Mouse (Mus musculus): ENCODE results near the gene Nup98.

The Nup98 gene

DNA sequence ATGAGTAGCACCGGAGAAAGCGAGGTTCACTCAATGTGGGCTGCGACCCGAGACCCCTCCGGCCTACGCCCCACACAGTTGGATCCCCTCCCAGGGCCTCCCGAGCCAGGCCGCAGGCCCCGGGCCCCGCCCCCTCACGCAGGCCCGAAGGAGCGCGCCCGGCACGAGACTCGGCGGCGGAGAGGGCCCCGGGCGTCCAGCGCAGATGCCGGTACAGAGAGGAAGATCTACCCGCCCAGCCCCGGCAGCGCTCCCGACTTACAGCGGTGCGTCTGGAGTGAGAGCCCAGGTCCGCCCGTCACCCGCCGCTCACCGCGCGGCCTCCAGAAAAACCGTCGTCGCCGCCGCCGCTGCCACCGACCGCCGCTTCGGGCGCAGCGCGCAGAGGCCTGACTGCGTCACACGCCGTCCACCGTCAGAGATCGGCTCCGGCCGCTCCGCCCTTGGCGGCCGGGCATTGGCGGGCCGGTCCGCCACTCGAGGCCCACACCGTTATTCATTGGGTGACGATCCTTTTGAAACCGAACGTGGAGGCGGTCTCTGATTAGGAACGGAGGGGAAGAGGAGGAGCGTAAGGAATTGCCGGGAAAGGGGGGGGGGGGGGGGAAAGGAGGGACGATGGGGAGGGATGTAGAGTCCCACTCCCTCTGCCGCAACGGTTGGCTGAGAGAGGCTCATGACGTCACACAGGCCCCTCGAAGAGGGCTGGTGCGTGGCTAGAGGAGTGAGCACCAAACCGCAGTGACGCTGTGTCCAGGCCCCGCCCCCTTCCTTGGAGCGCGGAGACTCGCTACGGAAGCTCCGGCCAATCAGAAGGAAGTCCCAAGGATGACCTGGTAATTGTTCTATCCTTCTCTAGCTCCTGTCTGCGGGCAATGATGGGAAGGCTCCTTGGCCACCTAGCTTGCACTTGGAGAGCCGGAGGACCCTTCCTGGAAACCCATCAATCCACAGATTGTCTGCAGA is at the start of gene Nup98, which contains the start of gene Pgap2:
TSS of gene Nup98 (minus strand) at position 421 of the 966 bp plus-strand sequence.
TSS of gene Pgap2 (plus strand) at position 453 of the 966 bp plus-strand sequence.
- peak; percentile 99 for DNase-seq (ENCODE audit: low spot score)

DNA sequence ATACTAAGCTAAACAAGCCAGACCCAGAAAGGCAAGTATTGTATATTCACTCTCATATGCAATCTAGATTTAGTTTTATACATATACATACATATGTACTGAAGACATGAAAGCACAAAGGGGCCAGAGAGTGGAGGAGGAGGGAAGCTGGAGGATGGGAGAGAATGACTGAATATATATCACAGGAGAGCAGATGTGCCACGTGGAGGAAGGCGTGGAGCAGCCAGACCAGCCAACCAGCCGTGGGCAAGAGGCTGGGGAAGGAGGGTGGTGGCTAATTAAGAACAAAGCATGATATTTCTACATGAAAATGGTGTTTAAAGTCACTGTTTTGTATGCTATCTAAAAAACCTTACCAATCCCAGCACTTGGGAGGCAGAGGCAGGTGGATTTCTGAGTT is 48.8 kb upstream of the Nup98 start:
- no peak for DNase-seq (ENCODE audit: low spot score)

- peak; percentile 91 for DNase-seq (ENCODE audit: low spot score)
Observed at GRCm38 (mm10) chr7:102258189-102258588, 48.2 kb upstream of the Nup98 start.

DNA sequence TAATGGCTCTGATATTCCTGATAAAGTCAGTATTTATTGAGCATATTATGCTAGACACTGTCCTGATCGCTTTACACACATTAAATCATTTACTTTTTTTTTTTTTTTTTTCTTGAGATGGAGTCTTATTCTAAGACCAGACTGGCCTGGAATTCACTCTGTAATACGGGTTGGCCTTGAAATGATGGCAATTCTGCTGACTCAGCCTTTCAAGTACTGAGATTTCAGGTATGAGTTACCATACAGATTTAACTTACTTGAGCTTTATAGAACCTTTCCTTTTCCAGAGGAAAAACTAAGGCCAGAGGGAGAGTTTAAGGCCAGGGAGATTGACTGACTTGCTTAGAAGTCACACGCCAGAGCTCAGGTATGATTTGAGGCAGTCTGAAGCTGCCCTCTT is 46.7 kb upstream of the Nup98 start:
- DNase-seq (ENCODE audit: low spot score): no peak

DNA sequence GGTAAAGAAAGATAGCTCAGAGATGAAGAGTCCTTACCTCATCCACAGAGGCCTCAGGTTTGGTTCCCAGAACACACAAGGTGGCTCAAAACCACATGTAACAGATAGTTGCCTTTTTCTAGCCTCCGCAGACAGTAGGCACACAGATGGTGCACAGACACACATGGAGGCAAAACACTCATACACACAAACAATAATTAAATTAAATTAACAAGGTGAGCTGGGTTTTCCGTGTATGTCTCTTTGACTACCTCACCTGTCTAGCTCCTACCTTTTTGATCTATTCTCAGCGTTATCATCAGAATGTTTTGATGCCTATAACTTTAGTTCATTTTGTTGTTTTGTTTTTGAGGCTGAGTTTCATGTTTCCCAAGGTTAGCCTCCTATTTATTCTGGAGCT is 46.0 kb upstream of the Nup98 start, which contains the start of gene Rhog:
TSS of gene Rhog (minus strand) at position 101 of the 400 bp plus-strand sequence.
- DNase-seq (ENCODE audit: low spot score): no peak

DNA sequence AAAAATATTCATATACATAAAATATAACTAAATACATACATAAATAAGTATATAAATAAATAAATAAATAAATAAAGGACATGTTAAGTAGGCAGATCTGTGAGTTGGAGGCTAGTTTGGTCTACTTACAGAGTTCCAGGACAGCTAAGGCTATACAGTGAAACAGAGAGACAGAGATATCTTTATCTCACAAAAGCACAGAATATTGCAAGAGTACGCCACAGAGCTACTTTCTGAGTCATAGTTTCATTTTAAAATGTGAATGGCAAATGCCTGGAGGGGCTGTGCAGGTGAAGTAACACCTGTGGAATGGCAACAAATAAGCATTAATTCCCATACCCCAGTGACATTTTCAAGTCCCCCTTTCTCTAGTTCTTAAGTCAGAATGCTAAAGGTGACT is 43.7 kb upstream of the Nup98 start:
- DNase-seq (ENCODE audit: low spot score): no peak

GRCm38 (mm10) chr7:102250631-102251214 is 40.7 kb upstream of the Nup98 start:
- peak; percentile 93 for DNase-seq (ENCODE audit: low spot score)

- peak; percentile 65 for DNase-seq (ENCODE audit: low spot score)
Observed at GRCm38 (mm10) chr7:102249896-102250630, 40.1 kb upstream of the Nup98 start.

DNA sequence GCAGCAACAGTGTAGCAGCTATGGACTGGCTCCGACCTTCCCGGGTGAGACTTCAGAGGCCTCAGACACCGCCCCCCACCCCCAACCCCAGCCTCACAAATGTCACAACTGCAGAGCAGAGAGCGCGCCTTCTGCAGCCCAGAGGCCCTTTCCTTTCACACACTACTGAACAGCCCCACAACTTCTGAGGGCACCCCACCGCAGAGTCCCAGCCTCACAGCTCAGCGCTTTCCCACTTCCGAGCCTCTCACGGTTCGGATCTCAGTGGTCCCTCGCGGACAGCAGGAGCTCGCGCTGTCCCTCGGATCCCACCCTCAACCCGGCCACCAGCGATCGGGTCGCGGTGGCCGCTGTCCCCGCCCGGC is 39.5 kb upstream of the Nup98 start:
- peak; percentile 61 for DNase-seq (ENCODE audit: low spot score)

GRCm38 (mm10) chr7:102248691-102249404 is 38.9 kb upstream of the Nup98 start:
- DNase-seq (ENCODE audit: low spot score): no peak

DNA sequence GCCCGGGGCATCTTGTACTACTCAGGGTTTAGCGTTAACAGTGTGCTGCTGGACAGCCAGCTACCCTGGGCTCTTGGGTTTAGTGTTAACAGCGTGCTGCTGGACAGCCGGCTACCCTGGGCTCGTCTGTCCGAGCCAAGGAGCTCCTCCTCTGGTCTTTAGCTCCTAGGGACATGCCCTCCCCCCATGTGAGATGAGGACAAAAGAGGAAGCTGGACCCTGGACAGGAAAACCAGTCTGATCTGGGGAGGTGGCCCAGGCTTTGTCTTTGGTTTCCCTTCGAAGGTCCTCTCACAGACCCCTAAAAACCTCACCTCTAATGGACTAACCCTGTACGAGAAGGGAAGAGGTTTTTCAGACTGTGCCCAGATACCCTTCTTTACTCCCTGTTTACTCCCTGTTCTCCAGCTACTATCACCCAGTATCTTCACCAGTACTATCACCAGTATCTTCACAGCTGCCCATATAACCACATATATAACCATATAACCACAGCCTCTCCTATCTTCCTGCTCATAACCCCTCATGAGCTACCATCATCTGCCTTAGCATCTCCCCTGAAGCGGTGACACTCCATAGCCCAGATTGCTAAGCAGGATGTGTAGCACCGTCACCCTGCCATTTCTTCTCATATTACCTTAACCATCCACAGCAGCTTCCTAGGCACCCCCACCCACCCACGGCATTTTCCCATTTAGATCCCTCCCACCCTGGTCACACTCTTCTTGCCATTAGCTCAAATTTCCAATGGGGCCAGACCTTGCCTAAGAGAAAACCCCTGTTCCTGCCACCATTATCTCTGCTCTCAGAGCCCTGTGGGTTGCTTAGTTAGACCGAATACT is 37.2 kb upstream of the Nup98 start:
- DNase-seq (ENCODE audit: low spot score): no peak

DNA sequence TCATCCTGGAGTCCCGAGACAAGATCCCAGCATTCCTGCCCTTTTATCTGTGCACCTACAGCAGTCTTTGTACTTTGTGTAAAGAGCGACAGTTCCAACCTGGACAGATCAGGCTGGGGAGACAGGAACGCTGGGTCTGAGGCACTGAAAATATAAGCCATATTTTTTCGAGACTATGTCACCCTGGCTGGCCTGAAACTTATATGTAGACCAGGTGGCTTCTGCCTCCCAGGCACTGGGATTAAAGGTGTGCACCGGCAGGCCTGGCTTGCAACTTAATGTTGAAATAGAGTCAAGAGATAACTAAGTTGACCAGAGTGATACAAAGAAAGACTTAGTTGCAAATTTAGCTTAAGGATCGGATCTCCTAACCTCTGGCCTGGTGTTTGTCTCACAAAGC is 36.3 kb upstream of the Nup98 start:
- no peak for DNase-seq (ENCODE audit: low spot score)

- DNase-seq (ENCODE audit: low spot score): no peak
Observed at GRCm38 (mm10) chr7:102245775-102246174, 35.8 kb upstream of the Nup98 start.

DNA sequence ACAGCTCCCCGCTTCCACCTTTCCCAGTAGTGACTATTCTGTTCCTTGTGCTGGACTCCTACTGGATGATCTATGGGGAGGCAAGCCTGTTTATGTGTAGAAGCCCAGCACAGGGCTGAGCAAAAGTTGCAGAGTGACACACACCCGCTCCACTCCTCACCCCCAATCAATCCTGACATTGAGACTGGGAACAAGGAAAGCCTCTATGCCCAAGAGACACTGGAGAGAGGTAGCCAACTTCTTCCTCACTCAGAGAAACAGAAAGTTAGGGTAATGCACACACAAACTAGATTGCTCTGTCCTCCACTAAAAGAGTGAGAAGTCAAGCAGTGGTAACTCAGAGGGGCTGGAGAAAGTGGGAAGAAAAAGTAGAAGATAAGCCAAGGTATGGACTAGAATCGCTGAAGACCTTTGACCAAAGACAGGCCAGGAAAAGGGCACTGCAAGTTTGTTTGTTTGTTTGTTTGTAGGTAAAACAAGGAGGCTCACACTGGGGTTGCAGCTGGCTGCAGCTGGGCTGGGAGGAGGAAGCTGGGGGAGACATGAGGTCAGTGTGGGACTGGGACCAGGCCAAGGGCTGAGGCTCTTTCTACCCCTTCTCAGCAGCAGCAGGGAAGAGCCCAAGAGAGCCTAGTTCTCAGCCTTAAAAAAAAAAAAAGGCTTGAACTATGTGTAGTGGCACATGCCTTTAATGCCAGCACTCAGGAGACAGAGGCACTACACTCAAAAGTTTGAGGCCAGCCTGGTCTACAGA is 35.0 kb upstream of the Nup98 start:
- no peak for DNase-seq (ENCODE audit: low spot score)

DNA sequence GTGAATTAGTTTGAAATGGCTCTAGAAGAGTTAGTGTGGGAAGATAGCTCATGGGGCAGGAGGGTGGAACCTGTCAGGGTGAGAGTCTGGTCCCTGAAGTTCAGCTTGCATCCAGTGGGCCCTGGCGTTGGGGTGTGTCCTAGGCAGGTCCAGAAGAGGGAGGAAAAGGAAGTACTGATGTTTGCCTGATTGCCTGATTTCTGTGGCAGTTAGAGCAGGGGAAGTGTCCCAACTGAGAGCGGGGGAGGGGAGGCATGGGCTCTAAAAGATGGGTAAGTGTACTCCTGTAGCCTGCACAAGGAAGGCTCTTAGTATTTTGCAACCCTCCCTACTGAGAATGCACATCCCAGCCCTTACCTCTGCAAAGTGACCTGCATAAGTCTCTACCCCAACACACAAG is 33.9 kb upstream of the Nup98 start:
- no peak for DNase-seq (ENCODE audit: low spot score)

GRCm38 (mm10) chr7:102242917-102243316 is 32.9 kb upstream of the Nup98 start:
- no peak for DNase-seq (ENCODE audit: low spot score)

- DNase-seq (ENCODE audit: low spot score): no peak
Observed at GRCm38 (mm10) chr7:102242371-102242770, 32.4 kb upstream of the Nup98 start.

DNA sequence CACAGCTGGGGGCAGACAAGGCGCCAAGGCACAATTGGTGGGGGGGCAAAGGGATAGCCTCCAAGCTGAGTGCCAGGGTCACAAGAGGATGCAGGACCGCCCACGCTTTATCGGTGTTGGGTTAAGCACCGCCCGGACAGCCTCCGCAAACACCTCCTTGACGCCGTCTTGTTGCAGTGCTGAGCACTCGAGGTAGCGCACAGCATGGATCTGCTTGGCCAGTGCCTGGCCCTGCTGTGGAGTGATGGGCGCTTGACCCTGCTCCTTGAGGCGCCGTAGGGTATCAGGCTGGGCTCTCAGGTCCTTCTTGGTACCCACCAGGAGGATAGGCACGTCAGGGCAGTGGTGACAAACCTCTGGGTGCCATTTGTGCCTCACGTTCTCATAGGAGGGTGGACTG is 29.6 kb upstream of the Nup98 start:
- DNase-seq (ENCODE audit: low spot score): no peak

- no peak for DNase-seq (ENCODE audit: low spot score)
Observed at GRCm38 (mm10) chr7:102238686-102239286, 28.8 kb upstream of the Nup98 start.

GRCm38 (mm10) chr7:102233059-102233458 is 23.1 kb upstream of the Nup98 start:
- no peak for DNase-seq (ENCODE audit: low spot score)

Measured in retina, embryonic 14.5 days (tissue).